Mouse (Mus musculus) cerebellum, adult 18-20 months (tissue): ENCODE results near the gene Fcrls.

ENCODE experiments used
- DNase-seq, 2 experiments: peaks; one replicate each; pipeline ENCODE4 v3.0.0; 2021

Gene Fcrls

DNA sequence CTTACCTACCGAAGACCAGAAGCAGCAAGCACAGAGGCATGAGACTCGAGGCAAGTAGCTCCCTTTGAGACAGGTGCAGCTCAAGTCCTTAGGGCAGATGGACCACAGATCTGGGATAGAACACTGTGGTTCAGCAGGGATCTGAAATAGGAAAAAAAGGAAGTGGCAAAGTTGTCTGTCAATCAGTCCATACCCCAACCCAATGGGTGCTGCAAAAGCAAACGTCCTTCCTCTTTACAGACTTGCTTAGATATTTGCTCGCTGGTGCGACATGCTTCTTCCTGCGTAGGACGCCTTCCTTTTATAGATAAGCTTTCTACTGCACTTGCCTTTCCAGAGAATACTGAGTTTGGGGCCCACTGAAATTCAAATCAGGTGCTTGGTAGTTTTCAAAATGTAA lies at the start of gene Fcrls:
Gene Fcrls (minus strand): TSS at position 303 of the 400 bp plus-strand sequence.
- DNase-seq = no peak

DNA sequence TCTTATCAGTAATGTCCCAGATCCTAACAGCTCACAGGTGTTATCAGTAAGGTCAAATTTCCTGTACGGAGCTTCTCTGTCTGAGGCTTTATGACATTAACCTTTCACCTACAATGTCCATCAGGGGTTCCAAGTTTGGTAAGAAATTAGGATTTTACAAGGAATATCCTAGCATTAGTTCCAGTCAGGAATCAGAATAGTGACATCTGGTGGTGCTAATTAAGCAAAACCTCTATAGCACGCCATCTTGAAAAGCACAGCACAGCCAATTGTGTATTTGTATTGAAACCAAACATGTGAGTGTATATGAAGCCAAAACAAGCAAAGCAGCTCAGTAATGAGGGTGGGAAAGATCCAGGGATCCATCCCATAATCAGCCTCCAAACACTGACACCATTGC lies 46.4 kb upstream of the Fcrls start:
- DNase-seq = no peak

DNA sequence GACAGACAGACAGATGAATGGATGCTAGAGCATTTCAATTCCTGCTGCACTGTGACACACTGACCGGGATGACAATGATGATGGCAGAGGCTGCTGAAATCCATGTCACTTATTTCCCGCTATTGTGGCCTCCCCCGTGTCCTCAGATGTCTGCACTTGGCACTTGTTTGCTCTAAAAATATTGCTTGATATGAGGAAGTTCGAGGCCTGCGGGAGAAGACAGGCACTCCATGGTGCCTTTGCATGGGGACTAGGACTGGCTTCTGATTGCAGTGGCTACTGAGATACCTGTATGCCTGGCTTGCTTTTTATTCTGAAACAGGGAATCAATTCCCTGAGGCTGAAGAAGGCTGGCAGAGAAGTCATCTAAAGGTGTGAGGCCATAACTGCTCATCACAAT lies 36.4 kb upstream of the Fcrls start:
- no peak for DNase-seq

DNA sequence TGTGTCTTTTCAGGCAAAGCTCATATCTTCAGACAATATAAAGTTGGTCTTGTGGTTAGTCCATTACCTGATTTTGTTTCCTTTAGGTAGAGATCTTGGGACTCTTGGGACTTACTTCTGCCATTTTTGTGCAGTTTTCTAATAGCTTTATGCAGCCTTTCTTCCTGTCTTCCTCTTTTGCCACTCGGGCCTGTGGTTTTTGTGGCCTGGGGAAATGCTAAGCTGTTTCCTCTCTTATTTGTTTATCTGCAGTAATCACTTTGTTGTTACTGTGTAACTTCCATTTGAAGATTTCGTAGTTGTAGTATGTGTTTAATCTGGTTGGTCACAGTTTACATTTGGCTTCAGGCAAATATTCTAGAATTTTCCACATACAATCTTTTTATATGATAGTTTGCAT lies 10.8 kb upstream of the Fcrls start:
- no peak for DNase-seq

GRCm38 (mm10) chr3:87266581-87266980 lies 3.0 kb upstream of the Fcrls start:
- no peak for DNase-seq

- DNase-seq = no peak
These were observed 8.3 kb downstream of the Fcrls start for GRCm38 (mm10) chr3:87255239-87255638.

GRCm38 (mm10) chr3:87249571-87249970 lies 14.0 kb downstream of the Fcrls start:
- DNase-seq = no peak

DNA sequence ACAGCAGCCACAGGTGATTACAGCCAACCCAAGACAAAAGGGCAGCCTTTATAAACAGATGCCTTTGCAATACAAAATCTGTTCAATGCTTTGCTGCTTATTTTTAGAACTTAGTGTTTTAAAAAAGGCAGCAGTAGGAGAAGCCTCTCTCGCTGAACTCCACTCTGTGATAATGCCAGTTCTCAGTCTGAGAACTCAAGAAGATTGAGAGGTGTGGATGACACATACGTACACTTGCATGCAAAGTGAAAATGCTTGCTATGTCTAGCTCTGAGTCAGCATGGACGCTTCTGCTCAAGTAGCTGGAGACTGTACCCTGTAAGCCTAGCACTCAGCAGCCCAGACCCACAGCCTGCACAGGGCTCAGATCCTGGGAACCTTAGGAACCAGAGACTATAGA lies 16.2 kb downstream of the Fcrls start:
- no peak for DNase-seq

DNA sequence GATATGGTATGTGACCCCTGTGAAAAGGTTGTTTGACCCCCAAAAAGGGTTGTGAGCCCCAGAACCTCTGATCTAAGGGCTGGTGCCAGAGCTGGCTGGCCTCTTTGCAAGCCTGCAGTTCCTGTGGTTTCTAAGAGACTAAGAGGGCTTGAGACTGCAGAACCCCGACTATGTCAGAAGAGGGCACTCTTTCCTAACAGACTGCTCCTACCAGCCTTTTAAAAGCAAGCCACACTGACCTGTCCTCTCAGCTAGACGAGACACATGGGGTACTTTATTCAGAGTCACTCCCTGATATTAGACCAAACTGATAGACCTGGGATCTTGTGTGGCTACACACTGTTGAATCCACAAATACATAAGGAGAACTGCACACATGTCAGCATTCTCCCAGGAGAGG lies 19.9 kb downstream of the Fcrls start:
- peak in 1 of 2 experiments; percentile 8 for DNase-seq

- DNase-seq = no peak
These were observed 22.6 kb downstream of the Fcrls start for GRCm38 (mm10) chr3:87240909-87241308.

DNA sequence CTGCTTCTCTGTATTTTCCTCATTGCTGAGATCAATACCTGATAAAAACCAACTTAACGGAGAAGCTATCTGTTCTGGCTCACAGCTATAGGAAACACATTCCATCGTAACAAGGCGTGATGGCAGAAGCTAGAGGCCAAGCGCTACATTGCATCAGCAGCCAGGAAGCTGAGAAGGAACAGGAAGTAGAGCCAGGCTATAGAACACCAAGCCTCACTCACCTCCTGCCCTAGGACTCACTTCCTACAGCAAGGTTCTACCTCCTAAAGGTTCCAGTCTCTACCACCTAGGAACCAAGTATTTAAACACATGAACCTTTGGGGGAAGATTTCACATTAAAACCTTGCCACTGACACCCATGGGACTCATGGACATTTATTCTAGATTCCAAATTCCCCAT lies 39.9 kb downstream of the Fcrls start:
- no peak for DNase-seq

DNA sequence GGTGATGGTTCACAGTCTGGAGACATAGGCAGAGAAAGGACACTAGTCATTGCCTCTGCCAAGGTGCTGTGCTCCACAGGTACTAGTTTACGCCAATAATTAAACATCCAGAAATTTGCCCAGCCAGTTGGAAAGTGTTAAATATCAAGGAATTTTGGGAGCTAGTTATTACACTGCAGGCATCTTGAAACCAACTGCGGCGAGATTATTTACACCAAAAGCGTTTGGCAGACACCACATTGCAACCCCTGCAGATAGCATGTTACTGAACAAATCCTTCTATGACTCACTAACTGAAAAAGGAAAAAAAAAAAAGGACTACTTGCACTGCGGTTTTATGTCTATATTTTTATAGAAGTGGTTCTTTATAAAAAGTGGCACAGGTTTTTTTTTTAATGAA lies 41.2 kb downstream of the Fcrls start:
- DNase-seq = no peak

DNA sequence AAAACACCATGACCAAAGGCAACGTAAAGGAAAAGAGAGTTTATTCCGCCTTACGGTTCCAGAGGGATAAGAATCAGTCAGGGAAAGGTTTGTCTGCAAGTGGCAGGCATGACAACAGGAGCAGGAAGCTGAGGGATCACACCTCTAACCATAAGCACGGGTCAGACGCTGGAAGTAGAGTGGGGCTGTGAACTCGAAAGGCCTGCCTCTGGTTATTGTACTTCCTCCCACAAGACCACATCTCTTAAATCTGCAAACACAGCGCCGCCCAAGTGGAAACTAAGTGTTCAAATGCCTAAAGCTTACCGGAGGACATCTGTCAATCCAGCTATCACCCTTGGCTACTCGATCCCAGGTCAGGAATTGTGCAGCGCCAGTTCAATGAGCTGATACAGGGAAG lies 48.4 kb downstream of the Fcrls start:
- DNase-seq = no peak

- no peak for DNase-seq
These were observed 49.2 kb downstream of the Fcrls start for GRCm38 (mm10) chr3:87214221-87214864.

- DNase-seq = no peak
These were observed 57.0 kb downstream of the Fcrls start for GRCm38 (mm10) chr3:87206336-87207075.
